Mouse (Mus musculus) layer of hippocampus, adult 11-12 months (tissue): ENCODE results near the gene Tas1r3.

Experiments used
- DNase-seq: peaks from one replicate; pipeline ENCODE4 v3.0.0; 2022; ENCODE audit warnings: low spot score

The Tas1r3 gene

DNA sequence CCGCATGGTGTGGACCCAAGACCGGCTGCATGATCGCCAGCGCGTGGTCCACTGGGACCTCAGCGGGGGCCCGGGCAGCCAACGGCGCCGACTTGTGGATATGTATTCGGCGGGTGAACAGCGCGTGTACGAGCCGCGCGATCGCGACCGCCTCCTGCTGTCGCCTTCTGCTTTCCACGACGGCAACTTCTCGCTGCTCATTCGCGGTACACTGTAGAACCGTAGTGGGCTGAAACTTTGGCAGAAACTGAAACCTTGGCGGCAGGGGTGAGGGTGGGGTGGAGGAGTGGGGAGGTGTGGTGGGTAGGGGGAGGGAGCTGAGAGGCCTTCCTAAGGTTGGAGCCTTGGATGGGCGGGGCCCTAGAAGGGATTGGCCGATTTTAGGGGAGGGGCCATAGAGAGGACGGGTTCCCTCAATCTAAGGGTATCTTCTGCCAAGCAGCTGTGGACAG lies 22.1 kb downstream of the Tas1r3 start:
- peak; percentile 45 for DNase-seq

DNA sequence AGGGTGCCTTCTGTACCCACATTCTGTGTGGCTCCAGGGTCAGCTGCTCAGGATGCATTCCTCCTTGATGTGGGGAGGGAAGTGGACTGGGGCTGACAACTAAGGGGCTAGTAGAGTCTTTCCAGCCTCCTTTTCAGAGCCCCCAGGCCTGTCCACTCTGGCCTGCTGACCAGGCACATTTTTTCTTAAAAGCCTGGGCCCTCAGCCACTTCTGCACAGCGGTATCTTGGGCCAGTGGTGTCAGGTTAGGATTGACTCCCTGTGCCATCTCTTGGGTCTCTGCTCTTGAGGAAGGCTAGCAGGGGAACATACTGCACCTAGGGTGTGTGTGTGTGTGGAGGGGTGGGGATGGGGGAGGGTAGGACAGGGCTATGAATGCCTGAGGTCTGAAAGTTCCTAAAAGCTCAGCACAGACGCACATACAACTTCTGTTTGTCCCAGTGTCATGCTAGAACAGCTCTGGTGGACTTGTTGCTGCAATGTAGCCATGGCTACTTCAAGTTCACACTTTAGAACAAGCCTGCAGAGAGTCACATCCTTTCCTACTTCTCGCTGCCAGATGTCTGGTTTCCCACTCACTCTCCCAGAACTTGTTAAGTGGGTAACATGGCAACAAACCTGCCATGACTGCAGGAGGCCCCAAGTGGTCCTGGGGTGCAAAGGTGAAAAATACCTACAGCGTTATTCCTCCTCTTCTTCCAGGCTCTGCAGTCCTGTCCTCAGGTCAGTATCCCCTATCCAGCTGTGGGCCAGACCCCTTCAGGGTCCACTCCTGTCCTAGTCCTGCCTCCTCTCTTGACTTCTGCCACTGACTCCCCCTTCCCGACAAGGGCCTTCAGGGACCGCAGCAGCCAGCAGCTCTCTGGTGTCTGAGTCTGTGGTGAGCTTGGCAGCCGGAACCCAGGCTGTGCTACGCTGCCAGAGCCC lies 22.8 kb downstream of the Tas1r3 start:
- no peak for DNase-seq

DNA sequence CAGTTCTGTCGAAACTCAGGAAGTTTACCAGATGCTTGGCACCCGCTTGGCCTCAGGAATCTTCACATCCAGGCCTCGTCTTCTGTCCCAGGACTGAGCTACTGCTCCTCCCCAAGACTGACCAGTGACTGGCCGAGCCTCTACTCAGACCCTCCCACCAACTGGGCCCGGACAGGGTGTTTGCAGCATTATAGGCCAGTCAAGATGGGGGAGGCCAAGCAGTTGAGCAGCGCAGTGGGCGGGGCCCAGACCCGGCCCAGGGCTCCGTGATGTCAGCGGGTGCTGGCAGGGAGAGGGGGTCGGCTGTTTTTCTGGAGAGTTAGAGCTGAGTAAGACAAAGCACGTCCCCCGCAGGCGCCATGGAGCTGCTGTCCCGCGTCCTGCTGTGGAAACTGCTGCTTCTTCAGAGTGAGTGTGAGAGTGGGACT lies 23.7 kb downstream of the Tas1r3 start, which contains the start of gene Mxra8:
Gene Mxra8, plus strand, starts transcription at position 198 of the 428 bp plus-strand sequence.
- no peak for DNase-seq

- no peak for DNase-seq
Observed at GRCm38 (mm10) chr4:155838187-155839153, 24.7 kb downstream of the Tas1r3 start.

DNA sequence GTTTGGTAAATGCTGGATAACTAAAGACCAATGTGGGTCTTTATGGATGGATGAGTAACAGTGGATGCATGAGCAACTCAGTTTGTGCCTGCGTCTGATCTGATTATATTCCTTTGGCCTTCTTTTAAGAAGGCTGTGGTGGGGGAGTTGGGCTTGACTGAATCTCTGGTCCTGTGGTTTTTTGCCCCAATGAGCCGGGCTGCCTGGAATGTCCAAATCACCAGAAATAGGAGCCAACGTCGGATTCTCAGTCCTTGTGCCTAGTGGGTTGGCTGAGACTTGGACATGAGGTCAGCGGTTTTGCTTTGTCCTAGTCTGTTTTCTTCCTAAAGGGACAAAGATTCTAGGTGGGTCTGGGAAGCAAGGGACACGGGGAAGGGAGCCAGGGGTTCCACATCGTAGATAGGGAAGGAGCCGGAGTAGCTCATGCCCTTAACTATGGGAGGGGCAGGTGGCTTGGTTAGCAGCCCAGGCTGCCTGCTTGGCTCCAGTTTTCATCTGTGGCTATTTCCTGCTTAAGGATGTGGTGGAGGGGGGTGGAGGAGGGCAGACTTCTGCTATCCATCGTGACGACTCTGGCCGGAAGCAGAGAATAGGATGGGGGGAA lies 25.7 kb downstream of the Tas1r3 start:
- DNase-seq: no peak

DNA sequence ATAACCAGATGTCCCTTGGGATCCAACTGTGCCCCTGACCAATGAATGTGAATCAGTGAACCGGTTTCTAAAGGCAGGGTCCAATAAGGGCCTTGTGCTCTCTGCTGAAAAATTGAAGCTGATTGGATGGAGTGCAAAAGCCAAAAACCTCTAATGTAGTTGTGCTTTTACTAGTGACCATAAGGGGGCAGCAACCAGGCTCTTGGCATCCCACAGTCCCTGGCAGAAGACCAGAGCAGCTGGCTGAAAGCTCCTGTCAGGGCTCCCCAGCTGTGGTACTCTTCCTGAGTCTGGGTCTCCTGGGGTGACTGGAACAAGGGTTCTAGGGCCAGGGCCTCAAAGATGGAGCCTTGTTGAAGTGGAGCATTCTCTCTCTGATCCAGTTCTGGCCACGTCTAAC lies 29.3 kb downstream of the Tas1r3 start:
- peak; percentile 81 for DNase-seq

GRCm38 (mm10) chr4:155833234-155833633 lies 29.9 kb downstream of the Tas1r3 start:
- no peak for DNase-seq

- DNase-seq: no peak
Observed at GRCm38 (mm10) chr4:155832321-155832720, 30.8 kb downstream of the Tas1r3 start.

- peak; percentile 41 for DNase-seq
Observed at GRCm38 (mm10) chr4:155831831-155832230, 31.3 kb downstream of the Tas1r3 start.

DNA sequence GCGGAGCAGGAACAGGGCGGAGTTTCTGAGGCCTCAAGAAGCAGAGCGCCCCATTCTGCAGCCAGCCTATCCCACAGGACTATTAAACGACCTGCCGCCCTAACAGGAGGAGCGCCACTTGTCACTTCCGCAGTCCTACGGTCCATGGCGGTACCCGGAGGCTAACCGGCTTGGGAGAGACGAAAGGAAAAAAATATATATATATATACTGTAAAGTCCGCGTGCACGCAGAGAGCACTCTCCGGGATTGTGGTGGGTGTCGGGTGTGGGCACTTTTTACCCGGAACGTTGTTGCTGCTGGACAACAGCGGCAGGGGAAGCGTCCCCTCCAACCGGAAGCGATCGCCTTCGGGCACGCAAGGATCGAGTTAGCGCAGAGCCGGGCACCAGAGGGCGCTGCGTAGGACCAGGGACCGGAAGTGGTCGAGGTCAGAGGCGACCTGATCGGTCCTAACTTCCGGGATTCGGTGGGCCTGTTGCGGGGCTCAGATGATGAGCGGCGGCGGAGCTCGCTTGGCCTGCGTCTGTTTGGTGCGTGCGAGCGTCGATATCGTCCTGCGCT lies 31.9 kb downstream of the Tas1r3 start, which contains the start of gene Aurkaip1:
Gene Aurkaip1, plus strand, starts transcription at position 68 of the 562 bp plus-strand sequence.
- peak; percentile 96 for DNase-seq

DNA sequence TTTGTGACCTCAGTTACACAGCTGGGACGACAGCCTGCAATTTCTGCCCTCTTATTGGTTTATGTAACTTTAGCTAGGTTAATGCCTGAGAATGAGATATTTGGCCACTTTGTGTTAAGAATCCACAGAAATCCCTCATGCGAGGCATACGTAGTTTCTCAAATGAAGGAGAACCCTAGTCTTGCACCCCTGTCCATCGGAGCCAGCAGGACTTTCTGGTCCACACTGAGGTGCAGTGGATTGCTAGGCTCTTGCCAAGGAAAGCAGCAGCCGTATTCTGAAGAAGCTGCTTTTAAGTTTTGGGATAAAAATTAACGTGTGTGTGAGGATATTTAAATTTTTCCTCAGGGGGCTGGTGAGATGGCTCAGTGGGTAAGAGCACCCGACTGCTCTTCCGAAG lies 32.6 kb downstream of the Tas1r3 start:
- no peak for DNase-seq

DNA sequence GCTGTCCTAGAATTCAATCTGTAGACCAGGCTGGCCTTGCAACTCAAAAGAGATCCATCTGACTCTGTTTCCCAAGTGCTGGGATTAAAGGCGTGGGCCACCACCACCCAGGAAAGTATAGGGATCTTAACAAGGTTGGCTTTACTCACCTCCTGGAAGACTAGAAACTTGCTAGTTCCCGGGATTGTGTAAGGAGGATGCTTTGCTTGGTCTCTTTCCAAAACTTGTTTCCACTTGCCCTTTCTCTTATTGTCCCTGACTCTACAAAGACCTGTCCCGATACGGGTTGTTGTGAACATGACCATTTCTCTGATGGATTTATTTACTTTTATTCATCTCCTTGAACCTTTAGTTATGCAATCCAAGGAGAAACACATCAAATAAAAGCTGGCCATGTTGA lies 33.3 kb downstream of the Tas1r3 start:
- no peak for DNase-seq

- no peak for DNase-seq
Observed at GRCm38 (mm10) chr4:155823443-155823842, 39.7 kb downstream of the Tas1r3 start.

DNA sequence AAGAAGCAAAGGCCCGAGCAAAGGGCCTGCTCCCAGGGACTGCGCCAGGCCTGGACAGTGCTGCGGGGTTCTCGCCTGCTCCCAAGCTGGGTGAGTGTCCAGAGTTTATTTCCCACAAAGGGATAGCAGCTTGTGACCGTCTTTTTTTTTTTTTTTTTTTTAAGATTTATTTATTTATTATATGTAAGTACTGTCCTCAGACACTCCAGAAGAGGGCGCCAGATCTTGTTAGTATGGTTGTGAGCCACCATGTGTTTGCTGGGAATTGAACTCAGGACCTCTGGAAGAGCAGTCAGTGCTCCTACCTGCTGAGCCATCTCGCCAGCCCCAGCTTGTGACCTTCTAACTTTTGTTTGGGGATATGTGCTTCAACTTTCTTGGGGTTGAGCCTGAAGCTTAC lies 42.1 kb downstream of the Tas1r3 start:
- no peak for DNase-seq

DNA sequence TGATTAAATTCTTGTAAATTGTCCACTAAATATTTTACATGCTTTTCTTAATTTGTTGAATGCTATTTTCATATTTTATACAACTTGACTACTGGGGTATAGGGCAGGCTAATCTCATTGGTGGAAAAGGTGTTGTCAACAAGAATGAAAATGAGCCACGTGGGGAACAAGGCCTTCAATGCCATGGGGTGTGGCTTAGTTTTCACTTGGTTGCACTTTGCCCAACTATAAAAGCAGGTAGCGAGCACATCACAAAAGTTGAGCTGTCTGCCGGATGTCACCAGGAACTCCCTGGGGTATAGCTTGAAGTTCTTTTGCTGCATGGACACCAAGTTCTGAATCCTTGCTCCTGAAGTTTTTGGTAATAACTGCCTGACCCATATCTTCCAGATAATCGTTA lies 45.6 kb downstream of the Tas1r3 start:
- DNase-seq: no peak

GRCm38 (mm10) chr4:155812665-155813181 lies 50.4 kb downstream of the Tas1r3 start:
- DNase-seq: no peak

DNA sequence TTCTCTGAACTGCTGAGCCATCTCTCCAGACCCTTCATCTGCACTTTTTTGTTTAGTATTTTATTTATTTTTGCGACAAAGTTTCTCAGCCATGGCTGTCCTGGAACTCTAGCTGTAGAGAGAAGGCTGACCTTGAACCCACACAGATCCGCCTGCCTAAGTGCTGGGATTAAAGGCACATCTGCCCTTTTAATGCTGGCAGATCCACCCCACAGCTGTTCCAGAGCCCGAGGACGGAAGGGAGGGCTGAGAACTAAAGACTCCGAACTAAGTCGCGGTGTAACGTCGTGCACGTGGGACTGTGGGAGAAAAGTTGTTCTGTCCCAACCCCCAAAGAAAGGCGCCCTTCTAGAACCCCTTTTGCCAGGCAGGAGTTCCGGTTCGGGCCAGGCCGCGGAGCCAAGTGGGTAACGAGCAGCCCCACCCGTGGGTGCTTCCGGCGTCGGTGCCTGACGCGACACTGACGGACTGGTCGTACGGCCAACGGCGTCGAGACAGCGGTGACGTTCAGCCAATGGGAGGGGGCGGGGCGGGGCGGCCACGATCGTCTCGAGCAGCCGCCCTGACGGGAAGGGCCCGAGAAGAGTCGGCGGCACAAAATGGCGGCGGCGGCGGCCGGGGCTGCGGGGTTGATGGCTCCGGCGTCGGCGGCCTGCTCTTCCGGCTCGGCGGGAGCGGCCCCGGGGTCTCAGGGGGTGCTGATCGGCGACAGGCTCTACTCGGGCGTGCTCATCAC lies 51.1 kb downstream of the Tas1r3 start, which contains the start of gene Ccnl2:
Gene Ccnl2, plus strand, starts transcription at position 561 of the 736 bp plus-strand sequence.
- peak; percentile 93 for DNase-seq
